Mouse (Mus musculus) spleen, adult 2 months (tissue): Measurements from ENCODE around the gene Surf1.

ENCODE experiments used
- CTCF ChIP-seq: fragments of 200-500 bp; IDR thresholded peaks from 2 replicates; pipeline ENCODE4 v1.5.1; 2011; ENCODE audit warnings: mild to moderate bottlenecking, inconsistent platforms; ENCODE audit not compliant: insufficient read depth, insufficient read length, insufficient replicate concordance; ENCODE audit errors: extremely low read depth
- POLR2A ChIP-seq: fragments of 200-500 bp; IDR thresholded peaks from 2 replicates; pipeline ENCODE4 v1.6.1; 2011; ENCODE audit warnings: low read depth, low read length, inconsistent platforms

GRCm38 (mm10) chr2:26933304-26934055 is 17.1 kb upstream of the Surf1 start, which contains the start of the genes Surf4 and Stkld1:
- no peak for TF ChIP-seq CTCF
- TF ChIP-seq POLR2A, result peak; percentile 90
